Mouse (Mus musculus): Measurements from ENCODE around the gene Glod4.

- no peak for TF ChIP-seq FLI1 (IDR thresholded peaks at IDR 0.05; ENCODE audit: low read length)
- no peak for TF ChIP-seq GATA1 (IDR thresholded peaks at IDR 0.05; ENCODE audit: borderline replicate concordance, low read length)
Measured at GRCm38 (mm10) chr11:76137996-76138395, 105.5 kb downstream of the Glod4 start.
